Mouse (Mus musculus) kidney, postnatal 0 days (tissue): Measurements from ENCODE around the gene Aff1. TPM values are rescaled to one million over a fixed set of nuclear protein-coding genes. Genes with fewer than 3 reads are reported as not detected.

Source experiments
- ATAC-seq: fragments of 200-750 bp; cut with Nextera tagmentation; replicated peaks from 2 replicates; pipeline ENCODE4 v1.8.0; 2017; ENCODE audit warnings: low read depth, moderate number of reproducible peaks, moderate TSS enrichment, moderate library complexity; ENCODE audit not compliant: low FRiP score
- DNase-seq: peaks from one replicate; pipeline ENCODE4 v3.0.0-alpha.2; 2016; ENCODE audit warnings: low spot score
- H3K27ac ChIP-seq: fragments of 300-500 bp; sonication (generic); 2 replicates; pipeline ENCODE4 v1.5.1; 2014; ENCODE audit warnings: mild to moderate bottlenecking
- H3K27me3 ChIP-seq: fragments of 300-500 bp; sonication (generic); 2 replicates; pipeline ENCODE4 v1.6.1; 2014; ENCODE audit warnings: low read length, mixed read lengths; ENCODE audit not compliant: insufficient read depth
- H3K36me3 ChIP-seq: fragments of 300-500 bp; sonication (generic); 2 replicates; pipeline ENCODE4 v1.6.1; 2014; ENCODE audit warnings: low read length, mixed read lengths; ENCODE audit not compliant: insufficient read depth
- H3K4me1 ChIP-seq: fragments of 300-500 bp; sonication (generic); replicated peaks from 2 replicates; pipeline ENCODE4 v1.6.1; 2014; ENCODE audit warnings: antibody characterized with exemption, low read length, mixed read lengths; ENCODE audit not compliant: insufficient read depth
- H3K4me2 ChIP-seq: fragments of 300-500 bp; sonication (generic); 2 replicates; pipeline ENCODE4 v1.6.1; 2014; ENCODE audit warnings: mild to moderate bottlenecking, low read length, moderate library complexity, mixed read lengths
- H3K4me3 ChIP-seq: fragments of 300-500 bp; sonication (generic); replicated peaks from 2 replicates; pipeline ENCODE4 v1.5.1; 2014; ENCODE audit warnings: low read depth, low read length
- H3K9ac ChIP-seq: fragments of 300-500 bp; sonication (generic); 2 replicates; pipeline ENCODE4 v1.6.1; 2014; ENCODE audit warnings: low read depth, low read length
- H3K9me3 ChIP-seq: fragments of 300-500 bp; sonication (generic); replicated peaks from 2 replicates; pipeline ENCODE4 v1.6.1; 2016; ENCODE audit warnings: low read length, inconsistent platforms, mixed read lengths
- CTCF ChIP-seq: IDR thresholded peaks from 2 replicates; pipeline ENCODE4 v1.5.1; 2016; ENCODE audit warnings: antibody characterized with exemption, low read depth, mild to moderate bottlenecking, moderate library complexity
- WGBS: fragments of 180-500 bp; shearing (Covaris S2); extraction: QIAGEN DNeasy Blood & Tissue Kit; methylation state at CpG from one replicate; pipeline ENCODE4 v1.1.7; 2014; 5-methylcytosine and 5-hydroxymethylcytosine counted together
- polyA plus RNA-seq: library from polyadenylated mRNA; unstranded; fragments of >200 nt; fragmentation: Nextera tagmentation; extraction: Ambion mirVana; gene quantifications from 2 replicates; pipeline ENCODE4 v1.2.1, GENCODE M21; 2015

Gene Aff1
- polyA plus RNA-seq, 1 experiment from 2014 or later, result 14.3 TPM

DNA sequence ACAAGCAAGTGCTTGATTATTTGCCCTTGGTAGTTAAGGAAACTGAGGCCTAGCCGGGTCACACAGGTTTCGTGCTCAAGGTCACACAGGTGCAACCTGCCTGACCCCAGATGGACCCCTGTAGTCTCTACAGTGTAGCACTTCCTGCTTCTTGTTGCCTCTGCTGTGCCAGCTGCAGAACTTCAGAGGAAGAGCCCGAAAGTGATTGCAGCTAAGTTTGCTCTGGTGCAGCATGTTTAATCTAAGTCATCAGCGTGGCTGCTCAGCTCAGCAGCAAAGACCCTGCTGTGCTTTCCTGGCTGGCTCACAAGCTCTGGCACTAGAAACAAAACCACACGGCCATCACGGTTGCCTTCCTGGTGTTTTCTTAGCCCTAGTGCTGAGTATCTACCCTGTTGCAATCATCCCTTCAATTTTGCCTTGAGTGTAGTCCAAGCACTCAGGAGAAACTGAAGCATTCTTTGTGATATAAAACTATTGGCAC lies 64.1 kb downstream of the Aff1 start:
- H3K27me3 ChIP-seq, result no peaks in the 10 kb centered on the region
- H3K4me1 ChIP-seq, result peaks cover 17% of the 10 kb centered on the region; the same call in 1 of the 2 replicates
- H3K9ac ChIP-seq, result no peak overlapping the region
- H3K4me2 ChIP-seq, result peak overlapping the region; percentile 2
- 70% methylated on average over 6 of the region's 6 CpGs for WGBS
- DNase-seq, result no peak
- H3K27ac ChIP-seq, result 0 out of 2 replicates have a peak overlapping the region, but pooled peaks have one; percentile 15
- TF ChIP-seq CTCF, result no peak
- no peaks in the 10 kb centered on the region for H3K9me3 ChIP-seq
- ATAC-seq, result no peak
- no peaks in the 10 kb centered on the region for H3K36me3 ChIP-seq
- no peak overlapping the region for H3K4me3 ChIP-seq

DNA sequence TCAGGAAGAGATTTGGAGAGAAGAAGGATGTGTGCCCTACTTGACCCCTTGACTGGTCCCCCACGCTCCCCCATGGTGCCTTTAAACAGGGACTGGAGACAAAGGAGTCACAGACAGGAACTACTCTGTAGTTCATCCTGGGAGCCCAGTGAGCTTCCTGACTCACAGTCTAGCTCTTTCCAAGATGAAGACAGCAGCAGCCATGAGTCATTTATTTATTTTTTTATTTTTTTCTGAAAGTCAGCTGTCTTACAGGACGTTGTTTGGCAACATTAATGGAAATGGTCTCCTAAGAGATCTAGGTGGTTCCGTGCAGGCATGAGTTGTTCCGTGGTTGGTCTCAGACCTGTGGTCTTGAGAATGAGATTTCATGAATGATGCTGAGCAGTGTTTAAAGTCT lies 66.3 kb downstream of the Aff1 start:
- Histone ChIP-seq H3K4me1 (peaks cover 17% of the 10 kb centered on the region; the same call in 1 of the 2 replicates), H3K36me3 (no peaks in the 10 kb centered on the region), H3K4me2 (no peak overlapping the region), H3K27ac (no peak overlapping the region), H3K9me3 (no peaks in the 10 kb centered on the region), H3K4me3 (no peak overlapping the region), H3K27me3 (no peaks in the 10 kb centered on the region), H3K9ac (no peak overlapping the region)
- 60% methylated on average over 4 of the region's 4 CpGs for WGBS
- no peak for TF ChIP-seq CTCF
- DNase-seq, result no peak
- no peak for ATAC-seq

DNA sequence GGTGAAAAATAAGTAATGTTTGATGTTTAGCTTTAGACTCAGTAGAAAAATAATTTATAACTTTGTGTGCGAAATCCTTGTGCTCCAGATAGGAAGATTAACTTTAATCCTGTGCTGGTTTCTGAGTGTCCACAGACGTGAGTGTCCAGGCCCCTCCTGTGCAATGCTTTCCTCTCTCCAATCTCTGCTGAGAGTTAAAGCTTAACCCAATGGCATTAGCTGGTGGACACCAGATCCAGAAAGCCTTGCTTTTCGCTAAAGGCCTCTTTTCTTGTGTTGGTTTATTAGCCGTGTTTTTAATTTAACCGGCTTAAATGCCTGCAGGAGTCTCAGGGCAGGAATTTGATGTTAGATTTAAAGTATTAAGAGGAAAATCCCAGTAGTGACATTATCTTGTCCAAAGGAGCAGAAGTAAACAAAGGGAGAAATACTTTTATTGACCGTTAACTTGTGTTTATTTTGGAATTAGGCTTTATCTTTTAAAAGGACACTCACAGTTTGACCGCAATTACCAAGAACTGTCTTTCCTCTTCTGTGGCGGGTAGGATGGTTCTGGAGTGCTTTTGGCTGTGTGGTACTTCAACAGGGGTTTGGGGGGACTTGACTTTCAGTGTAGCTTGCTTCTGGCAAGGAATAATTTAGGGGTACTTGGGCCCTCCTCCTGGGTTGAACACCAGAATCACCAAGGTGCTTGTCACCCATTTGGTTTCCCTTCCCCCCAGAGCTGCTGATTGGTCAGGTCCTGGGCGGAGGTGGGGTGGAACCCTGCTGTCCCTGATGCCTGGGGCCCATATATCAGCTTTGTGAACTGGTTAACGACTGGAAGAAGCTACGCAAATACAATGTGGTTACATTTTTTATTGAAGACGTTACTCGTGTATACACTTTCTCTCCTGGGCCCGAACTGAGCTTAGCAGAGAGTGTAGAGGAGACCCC lies 67.6 kb downstream of the Aff1 start:
- peak; percentile 48; the same call in 1 of the 2 replicates for ATAC-seq
- no peak for TF ChIP-seq CTCF
- 36% methylated on average over 14 of the region's 14 CpGs for WGBS
- Histone ChIP-seq H3K36me3 (no peaks in the 10 kb centered on the region), H3K9ac (peak overlapping the region; percentile 53), H3K27me3 (no peaks in the 10 kb centered on the region), H3K27ac (peak overlapping the region; percentile 85), H3K4me2 (peak overlapping the region; percentile 88), H3K4me1 (peaks cover 17% of the 10 kb centered on the region; the same call in 1 of the 2 replicates), H3K9me3 (no peaks in the 10 kb centered on the region), H3K4me3 (peak overlapping the region; percentile 34; the same call in 1 of the 2 replicates)
- peak; percentile 42 for DNase-seq

DNA sequence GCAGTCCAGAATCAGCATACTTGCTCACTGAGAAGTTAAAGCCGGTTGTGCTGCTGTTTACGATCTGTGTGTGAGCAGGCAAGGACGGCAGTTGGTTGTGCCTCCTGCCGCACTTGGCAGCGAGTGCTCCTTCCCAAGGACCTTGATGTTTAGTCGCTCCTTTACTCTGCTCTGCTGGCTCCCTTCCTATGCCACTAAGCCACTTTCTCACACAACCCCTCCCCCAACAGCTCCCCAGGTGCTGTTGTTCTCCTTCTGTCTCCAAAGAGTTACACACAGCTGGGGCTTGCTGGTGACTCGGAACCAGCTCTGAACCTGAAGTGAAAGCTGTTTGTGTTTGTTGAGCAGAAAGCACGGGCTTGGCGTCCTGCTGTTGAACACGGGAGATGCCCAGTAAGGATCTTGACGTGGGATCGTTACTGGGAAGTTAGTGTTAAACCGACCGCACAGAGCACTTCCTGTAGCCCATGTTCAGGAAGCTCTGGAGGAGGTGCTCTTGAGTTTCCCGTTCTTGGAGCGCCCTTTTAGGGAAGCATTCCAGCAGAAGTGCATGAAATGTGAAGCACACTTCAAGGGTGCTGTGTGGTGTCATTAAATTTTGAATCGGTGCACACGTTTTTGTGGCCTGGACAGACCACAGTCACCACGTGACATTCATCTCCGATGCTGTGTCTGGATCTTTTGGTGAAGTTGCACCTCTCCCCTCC lies 68.4 kb downstream of the Aff1 start:
- Histone ChIP-seq H3K36me3 (no peaks in the 10 kb centered on the region), H3K27ac (peak overlapping the region; percentile 85)
- 2% methylated on average over 20 of the region's 20 CpGs for WGBS

DNA sequence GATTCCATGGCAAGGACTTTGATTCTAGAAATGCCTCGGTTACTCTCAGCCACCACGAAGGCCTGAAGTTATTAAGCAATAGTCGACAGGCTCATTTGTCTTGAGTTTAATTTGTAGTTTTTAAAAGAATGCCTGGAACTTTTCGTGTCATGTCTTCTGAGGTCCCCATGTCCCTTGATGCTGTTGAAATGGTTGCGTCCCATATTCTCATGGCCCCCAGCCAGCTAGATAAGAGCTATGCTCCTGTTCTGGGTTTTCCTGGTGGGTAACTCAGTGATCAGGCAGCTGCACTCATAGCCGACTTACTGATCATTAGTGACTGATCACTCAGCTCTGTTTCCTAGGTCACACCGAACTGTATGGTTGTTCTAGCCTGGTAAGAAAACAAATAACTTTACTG lies 69.6 kb downstream of the Aff1 start:
- Histone ChIP-seq H3K9me3 (0 out of 2 replicates have a peak, but pooled peaks cover 3% of the 10 kb centered on the region), H3K4me2 (no peak overlapping the region), H3K27ac (no peak overlapping the region), H3K9ac (no peak overlapping the region), H3K36me3 (no peaks in the 10 kb centered on the region), H3K4me1 (peaks cover 17% of the 10 kb centered on the region; the same call in 1 of the 2 replicates), H3K4me3 (no peak overlapping the region), H3K27me3 (no peaks in the 10 kb centered on the region)
- DNase-seq (no peak), ATAC-seq (no peak)
- TF ChIP-seq CTCF, result no peak
- WGBS, result 74% methylated on average over 7 of the region's 7 CpGs

More for the DNA sequence above, 68.4 kb downstream of the Aff1 start:
- Histone ChIP-seq H3K4me1 (peaks cover 17% of the 10 kb centered on the region; the same call in 1 of the 2 replicates), H3K4me3 (peak overlapping the region; percentile 34), H3K9ac (peak overlapping the region; percentile 53), H3K27me3 (no peaks in the 10 kb centered on the region), H3K9me3 (no peaks in the 10 kb centered on the region), H3K4me2 (peak overlapping the region; percentile 88)
- DNase-seq, result peak; percentile 77
- ATAC-seq, result peak; percentile 73
- no peak for TF ChIP-seq CTCF

DNA sequence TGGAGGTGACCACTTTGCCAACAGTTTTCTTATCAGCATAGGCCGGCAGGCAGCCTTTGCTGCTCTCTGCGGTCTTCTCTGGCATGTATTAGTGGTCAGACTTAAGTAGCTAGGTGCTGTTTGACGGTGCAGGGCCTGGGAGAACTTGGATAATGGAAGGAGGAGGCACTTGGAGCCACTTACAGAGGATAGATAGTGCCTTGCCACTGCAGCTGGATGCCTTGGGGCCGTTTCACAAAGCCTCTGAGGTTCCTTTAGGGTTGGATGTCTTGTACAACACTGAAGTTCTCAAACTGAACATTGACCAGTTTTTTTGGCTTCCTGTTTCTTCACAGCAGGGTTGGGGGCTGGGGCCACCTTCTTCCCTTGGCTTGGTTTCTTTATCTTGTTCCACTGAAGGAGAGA lies 70.7 kb downstream of the Aff1 start:
- Histone ChIP-seq H3K4me2 (no peak overlapping the region), H3K4me3 (no peak overlapping the region), H3K4me1 (peaks cover 15% of the 10 kb centered on the region; the same call in 1 of the 2 replicates), H3K27me3 (no peaks in the 10 kb centered on the region), H3K36me3 (no peaks in the 10 kb centered on the region), H3K9me3 (0 out of 2 replicates have a peak, but pooled peaks cover 3% of the 10 kb centered on the region), H3K27ac (no peak overlapping the region), H3K9ac (no peak overlapping the region)
- no peak for TF ChIP-seq CTCF
- no peak for DNase-seq
- no peak for ATAC-seq
- 86% methylated on average over 4 of the region's 4 CpGs for WGBS
